Comparison of ENCODE assay signal across 34 mouse cellular contexts in genomic region chr5:64474868-64475267, GRCm38 (mm10).
"Had no signal": no experiment of that assay in that cellular context is flagged by ENCODE, and none has a peak within 500 bp of the region (broad histone marks: within the 10 kb centered on the region; RNA-seq: fewer than 3 reads in every experiment).

No protein-coding gene starts in this region.

- H3K36me3 ChIP-seq: heart, embryonic 12.5 days; heart, embryonic 13.5 days; heart, embryonic 15.5 days; hindbrain, embryonic 10.5 days; hindbrain, embryonic 12.5 days; hindbrain, embryonic 13.5 days; hindbrain, embryonic 15.5 days; intestine, embryonic 15.5 days; kidney, embryonic 15.5 days had no signal

- H3K27ac ChIP-seq: heart, embryonic 13.5 days; heart, embryonic 15.5 days; hindbrain, embryonic 10.5 days; hindbrain, embryonic 12.5 days; hindbrain, embryonic 13.5 days; hindbrain, embryonic 14.5 days; hindbrain, embryonic 15.5 days; hindbrain, postnatal 0 days; intestine, embryonic 15.5 days; kidney, embryonic 15.5 days; kidney, postnatal 0 days; layer of hippocampus, adult 2 months; left cerebral cortex, adult 2 months had no signal

- H3K9me3 ChIP-seq: heart, embryonic 12.5 days; heart, embryonic 13.5 days; heart, embryonic 15.5 days; hindbrain, embryonic 10.5 days; hindbrain, embryonic 12.5 days; hindbrain, embryonic 13.5 days; hindbrain, embryonic 15.5 days; intestine, embryonic 15.5 days; kidney, embryonic 15.5 days had no signal

- DNase-seq: heart, postnatal 10 days; heart, postnatal 14 days; heart, postnatal 36 days; heart, postnatal 4 days; kidney, adult 11 months; kidney, adult 18-20 months; kidney, adult 2 months; kidney, adult 8-10 months; kidney, adult 9 months; kidney, postnatal 10 days; kidney, postnatal 14 days; kidney, postnatal 25 days; kidney, postnatal 36 days; kidney, postnatal 4 days; layer of hippocampus, adult 9-11 months; layer of hippocampus, postnatal 36 days had no signal

- H3K4me1 ChIP-seq: heart, embryonic 15.5 days; hindbrain, embryonic 15.5 days; intestine, embryonic 15.5 days had no signal

- H3K9ac ChIP-seq: heart, embryonic 12.5 days; heart, embryonic 13.5 days; heart, embryonic 15.5 days; hindbrain, embryonic 12.5 days; hindbrain, embryonic 13.5 days; hindbrain, embryonic 14.5 days; hindbrain, embryonic 15.5 days; intestine, embryonic 15.5 days; kidney, embryonic 15.5 days had no signal

- H3K4me3 ChIP-seq: heart, embryonic 12.5 days; heart, embryonic 13.5 days; heart, embryonic 15.5 days; hindbrain, embryonic 10.5 days; hindbrain, embryonic 12.5 days; hindbrain, embryonic 13.5 days; hindbrain, embryonic 15.5 days; intestine, embryonic 15.5 days; kidney, embryonic 15.5 days; layer of hippocampus, adult 2 months; left cerebral cortex, adult 2 months had no signal

- H3K27me3 ChIP-seq: heart, embryonic 12.5 days; heart, embryonic 13.5 days; heart, embryonic 15.5 days; hindbrain, embryonic 15.5 days; intestine, embryonic 15.5 days; kidney, embryonic 15.5 days had no signal

- ATAC-seq: hindbrain, embryonic 16.5 days; hindbrain, postnatal 0 days; inflammation-experienced regulatory T-cells, adult 6 months; intestine, embryonic 15.5 days; intestine, embryonic 16.5 days; intestine, postnatal 0 days had no signal

- H3K4me2 ChIP-seq: heart, embryonic 12.5 days; heart, embryonic 13.5 days; heart, embryonic 15.5 days; hindbrain, embryonic 12.5 days; hindbrain, embryonic 13.5 days; hindbrain, embryonic 14.5 days; hindbrain, embryonic 15.5 days; intestine, embryonic 15.5 days; kidney, embryonic 15.5 days had no signal
